Mouse (Mus musculus): ENCODE results near the gene Zfp317. TPM values are rescaled to one million over a fixed set of nuclear protein-coding genes. Genes with fewer than 3 reads are reported as not detected.

The Zfp317 gene
- polyA plus RNA-seq (2012; rRNA removed), result 0.81 and 1.0 TPM in 2 replicates

GRCm38 (mm10) chr9:19621843-19622822 is at the start of gene Zfp317:
Gene Zfp317 (plus strand): TSS chr9:19622102.

GRCm38 (mm10) chr9:19582317-19582716 is 39.6 kb upstream of the Zfp317 start, which contains the start of gene Olfr855:
Gene Olfr855 (plus strand): TSS chr9:19582617.

Other genes starting within 250 kb of the Zfp317 start
- gene Olfr847, start 243.4 kb upstream of the Zfp317 start, polyA plus RNA-seq (2012; rRNA removed), result not detected in 2 replicates
- gene Olfr849, start 181.8 kb upstream of the Zfp317 start, polyA plus RNA-seq (2012; rRNA removed), result not detected in 2 replicates
- gene Olfr850, start 143.9 kb upstream of the Zfp317 start, polyA plus RNA-seq (2012; rRNA removed), result not detected in 2 replicates
- gene Olfr851, start 128.8 kb upstream of the Zfp317 start, polyA plus RNA-seq (2012; rRNA removed), result not detected in 2 replicates
- not detected in 2 replicates for gene Olfr853, start 81.0 kb upstream of the Zfp317 start, polyA plus RNA-seq (2012; rRNA removed)
- gene Olfr854, start 54.7 kb upstream of the Zfp317 start, polyA plus RNA-seq (2012; rRNA removed), result not detected in 2 replicates
- not detected in 2 replicates for gene Olfr855, start 39.5 kb upstream of the Zfp317 start, polyA plus RNA-seq (2012; rRNA removed)
- gene Olfr857, start 87.3 kb downstream of the Zfp317 start, polyA plus RNA-seq (2012; rRNA removed), result not detected in 2 replicates
- gene Olfr58, start 158.2 kb downstream of the Zfp317 start, polyA plus RNA-seq (2012; rRNA removed), result not detected in 2 replicates
- gene Olfr859, start 182.8 kb downstream of the Zfp317 start, polyA plus RNA-seq (2012; rRNA removed), result not detected in 2 replicates
- not detected in 2 replicates for gene Olfr860, start 227.6 kb downstream of the Zfp317 start, polyA plus RNA-seq (2012; rRNA removed)

Data from stomach, adult 2 months (tissue).